Mouse (Mus musculus): ENCODE results near the gene Mtor. TPM values are rescaled to one million over a fixed set of nuclear protein-coding genes. Genes with fewer than 3 reads are reported as not detected.

The Mtor gene
- total RNA-seq, 2 experiments from 2014 or later = 26.3 to 30.6 TPM

DNA sequence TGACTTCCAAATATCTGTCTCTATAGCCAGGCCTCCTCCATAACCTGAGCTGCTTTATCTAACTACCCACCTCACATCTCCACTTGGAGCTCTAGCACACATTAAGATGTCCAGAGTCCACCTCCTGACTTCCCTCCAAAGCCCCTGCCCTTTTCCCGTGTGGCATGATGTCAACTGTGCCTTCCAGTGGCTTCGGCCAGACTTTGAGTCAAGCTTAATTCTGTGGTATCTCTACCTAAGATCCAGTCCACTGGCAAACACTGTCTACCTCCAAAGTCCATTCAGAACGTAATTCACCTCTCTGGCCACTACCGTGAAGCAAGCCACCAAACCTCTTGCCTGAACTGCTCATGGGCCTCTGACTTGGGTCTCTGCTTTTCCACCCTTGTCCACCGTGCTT is 6.5 kb upstream of the Mtor start:
- DNase-seq = no peak

DNA sequence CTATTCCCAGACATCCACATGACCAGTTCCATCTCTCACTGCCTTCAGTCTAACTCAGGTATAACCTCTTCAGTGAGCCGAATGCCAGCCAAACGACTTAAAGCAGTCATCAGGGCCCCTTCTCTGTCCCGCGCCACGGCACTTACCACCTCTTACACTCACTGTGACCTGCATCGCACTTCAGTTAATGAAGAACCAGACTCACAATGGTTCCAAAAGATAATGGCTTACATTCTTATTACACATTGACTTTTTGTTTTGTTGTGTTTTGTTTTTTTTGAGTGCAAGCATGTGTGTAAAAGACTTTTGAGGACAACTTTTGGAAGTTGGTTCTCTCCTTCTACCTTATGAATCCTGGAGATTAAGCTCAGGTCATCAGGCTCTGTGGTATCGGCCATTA is 5.8 kb upstream of the Mtor start:
- DNase-seq = no peak

DNA sequence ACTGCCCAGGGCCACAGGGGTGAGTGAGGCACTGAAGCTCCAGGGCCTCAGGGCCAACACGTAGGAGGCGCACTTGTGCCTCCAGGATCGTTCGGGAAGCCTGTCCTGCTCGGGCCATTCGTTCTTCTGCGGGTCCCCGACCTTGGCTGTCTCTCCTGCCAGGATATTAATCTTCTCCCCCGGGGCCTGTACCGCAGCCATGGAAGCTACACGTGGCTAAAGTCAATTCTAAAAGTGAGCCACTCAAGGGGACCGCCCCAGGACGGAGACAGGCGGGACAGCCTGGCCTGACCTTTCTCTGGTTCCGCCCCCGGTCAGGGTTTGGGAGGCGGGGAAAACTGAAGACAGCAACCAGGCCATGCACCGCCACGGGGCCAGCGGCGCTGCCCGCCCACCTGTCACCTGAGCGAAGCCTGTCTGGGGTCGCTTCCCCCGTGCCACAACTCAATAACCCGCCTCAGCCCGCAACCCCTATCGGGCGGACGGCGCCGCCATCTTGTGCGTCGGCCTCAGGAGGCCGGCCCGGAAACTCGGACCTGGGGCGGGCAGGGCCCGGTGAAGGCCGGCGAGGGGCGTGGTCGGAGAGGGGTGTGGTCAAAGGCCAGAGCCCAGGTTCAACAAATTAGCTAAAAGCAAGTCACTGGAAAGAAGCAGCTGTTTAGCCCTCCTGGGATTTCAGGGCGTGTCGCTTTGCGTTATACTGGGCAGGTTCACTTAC is 4.0 kb upstream of the Mtor start, which contains the start of gene Ubiad1:
Ubiad1 (minus strand) TSS at position 522 of the 718 bp plus-strand sequence.
- peak; percentile 89 for DNase-seq

DNA sequence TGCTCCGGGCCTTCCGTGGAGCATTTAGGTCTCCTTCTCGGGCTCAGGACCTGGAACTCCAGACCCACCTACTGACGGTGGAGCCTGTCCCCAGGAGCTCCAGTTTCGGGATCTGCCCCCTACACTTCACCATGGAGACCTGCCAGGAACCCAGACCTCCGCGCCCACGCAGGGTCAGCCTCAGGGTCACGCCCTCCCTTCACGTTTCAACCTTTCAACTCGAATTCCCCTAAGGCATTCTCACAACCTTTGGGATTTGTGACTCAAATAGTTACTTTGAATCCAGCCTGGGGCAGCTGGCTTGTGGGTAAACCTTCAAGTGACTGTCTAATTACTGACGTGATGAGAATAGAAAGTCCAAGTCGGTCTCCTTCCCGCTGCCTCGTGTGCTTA is 438 bp downstream of the Mtor start:
- DNase-seq = no peak

DNA sequence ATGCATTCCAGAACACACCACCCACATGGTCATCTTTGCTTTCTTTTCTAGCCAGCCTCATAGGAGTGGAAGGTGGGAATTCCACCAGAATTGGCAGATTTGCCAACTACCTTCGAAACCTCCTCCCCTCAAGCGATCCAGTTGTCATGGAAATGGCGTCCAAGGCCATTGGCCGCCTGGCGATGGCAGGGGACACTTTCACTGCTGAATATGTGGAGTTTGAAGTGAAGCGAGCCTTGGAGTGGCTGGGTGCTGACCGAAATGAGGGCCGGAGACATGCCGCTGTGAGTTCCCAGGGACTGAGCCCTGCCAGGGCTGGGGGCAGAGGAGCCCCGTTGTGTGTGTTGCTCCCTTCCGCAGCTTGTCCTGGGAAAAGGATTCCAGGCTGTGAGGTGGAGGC is 5.3 kb downstream of the Mtor start:
- DNase-seq = no peak

DNA sequence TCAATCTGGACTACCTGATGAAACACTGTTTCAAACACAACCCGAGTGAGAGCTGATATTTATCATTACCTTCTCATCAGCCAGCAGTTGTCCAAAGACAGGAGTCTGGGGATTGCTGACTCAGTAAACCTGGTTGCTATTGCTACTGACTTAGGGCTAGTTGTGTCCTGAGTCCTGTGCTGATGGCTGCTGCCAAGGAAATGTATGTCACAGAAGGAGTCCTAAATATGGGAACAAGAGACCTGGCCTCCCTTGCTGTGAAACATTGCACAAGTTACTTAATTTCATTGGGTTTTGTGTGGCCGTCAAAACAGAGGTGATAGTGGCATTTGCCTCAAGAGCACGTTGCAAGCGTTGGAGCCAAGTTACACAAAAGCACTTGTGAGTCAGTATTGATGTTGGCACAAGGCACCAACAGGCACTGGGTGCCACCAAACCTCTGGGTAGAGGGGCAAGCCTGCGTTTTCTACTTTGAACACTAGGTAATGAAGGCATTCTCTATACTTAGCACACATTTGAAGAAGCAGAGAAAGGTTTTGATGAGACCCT is 7.1 kb downstream of the Mtor start:
- DNase-seq = no peak

DNA sequence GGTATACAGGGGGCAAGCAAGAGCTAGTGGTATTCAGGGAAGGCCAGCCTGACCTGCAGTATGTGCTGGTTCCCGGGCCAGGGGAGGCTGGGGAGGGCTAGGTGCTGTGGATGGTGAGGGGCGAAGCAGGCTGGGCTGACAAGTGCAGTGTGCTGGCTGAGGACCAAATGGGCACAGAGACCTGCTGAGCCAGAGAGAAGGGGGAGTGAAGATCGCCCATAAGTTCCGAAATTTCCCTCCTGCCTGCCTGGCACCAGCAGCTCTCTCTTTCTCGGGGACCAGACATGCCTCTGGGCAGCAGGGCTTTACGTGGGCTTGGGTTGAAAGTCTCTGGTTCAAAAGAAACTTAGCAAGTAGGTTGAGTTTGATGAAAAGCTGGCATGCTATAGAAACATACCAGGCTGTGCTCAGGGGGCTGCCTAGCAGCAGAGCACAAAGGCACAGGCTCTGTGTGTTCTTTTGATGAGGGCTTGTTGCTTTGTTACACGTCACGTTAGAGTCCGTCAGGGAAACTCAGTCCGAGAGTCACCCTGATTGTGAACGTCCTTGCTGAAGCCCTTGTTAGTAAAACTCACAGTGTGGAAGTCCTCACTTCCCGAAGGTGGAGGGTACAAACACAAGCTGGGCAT is 12.4 kb downstream of the Mtor start:
- no peak for DNase-seq

DNA sequence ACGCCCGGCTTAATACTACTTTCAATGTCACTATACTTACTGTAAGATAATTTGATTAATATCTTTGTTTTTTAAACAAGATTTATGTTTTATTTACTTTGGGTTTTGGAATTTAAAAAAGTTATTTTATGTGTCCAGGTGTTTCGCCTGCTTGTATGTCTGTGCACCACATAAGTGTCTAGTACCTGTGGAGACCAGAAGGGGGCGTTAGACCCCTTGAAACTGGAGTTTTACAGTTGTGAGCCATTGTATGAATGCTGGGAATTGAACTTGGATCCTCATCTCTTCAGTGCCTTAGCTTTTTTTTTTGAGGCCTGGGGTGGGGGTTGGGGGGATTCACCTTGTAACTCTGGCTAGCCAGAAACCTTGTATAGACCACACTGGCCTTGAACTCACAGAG is 13.4 kb downstream of the Mtor start:
- DNase-seq = no peak

DNA sequence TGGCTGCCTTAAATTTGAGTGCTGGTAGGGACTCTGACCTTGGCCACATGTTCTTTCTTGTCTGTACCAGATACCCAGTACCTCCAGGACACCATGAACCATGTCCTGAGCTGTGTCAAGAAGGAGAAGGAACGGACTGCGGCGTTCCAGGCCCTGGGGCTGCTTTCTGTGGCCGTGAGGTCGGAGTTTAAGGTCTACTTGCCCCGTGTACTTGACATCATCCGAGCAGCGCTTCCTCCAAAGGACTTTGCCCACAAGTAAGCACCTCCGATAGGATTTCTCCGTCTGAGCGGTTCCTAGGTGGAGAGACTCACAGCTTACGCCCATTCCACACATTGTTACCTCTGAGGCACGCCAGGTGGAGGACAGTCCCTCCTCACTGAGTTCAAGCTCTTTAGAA is 14.3 kb downstream of the Mtor start:
- DNase-seq = no peak

DNA sequence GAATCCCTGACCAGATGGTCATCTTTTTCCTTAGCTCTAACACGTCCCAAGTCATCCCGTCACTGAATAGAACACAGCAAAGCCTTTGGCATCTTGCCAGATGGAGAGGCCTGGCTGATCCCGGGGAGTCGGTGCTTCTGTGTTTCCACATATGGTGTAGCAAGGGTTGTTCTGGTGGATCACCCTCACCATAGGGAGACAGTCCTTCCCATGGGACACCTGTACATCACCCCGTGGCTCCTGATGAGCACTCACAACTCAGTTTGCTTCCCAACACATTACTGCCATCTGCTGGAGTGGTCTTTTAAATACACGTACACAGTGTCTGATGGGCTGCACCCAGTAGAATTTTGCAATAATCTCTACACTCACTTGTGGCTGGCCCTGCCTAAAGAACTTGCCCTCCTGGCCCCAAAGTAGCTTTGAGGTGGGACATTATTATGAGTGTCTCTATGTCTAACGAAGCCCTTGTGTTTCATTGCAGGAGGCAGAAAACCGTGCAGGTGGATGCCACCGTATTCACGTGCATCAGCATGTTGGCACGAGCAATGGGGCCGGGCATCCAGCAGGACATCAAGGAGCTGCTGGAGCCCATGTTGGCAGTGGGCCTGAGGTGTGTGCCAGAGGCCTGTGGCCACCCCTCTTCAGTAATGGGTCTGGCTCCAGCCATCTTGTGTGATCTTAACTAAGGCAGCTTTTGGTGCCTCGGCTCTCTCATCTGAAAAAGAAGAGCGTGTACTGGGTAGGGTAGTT is 15.0 kb downstream of the Mtor start:
- no peak for DNase-seq

DNA sequence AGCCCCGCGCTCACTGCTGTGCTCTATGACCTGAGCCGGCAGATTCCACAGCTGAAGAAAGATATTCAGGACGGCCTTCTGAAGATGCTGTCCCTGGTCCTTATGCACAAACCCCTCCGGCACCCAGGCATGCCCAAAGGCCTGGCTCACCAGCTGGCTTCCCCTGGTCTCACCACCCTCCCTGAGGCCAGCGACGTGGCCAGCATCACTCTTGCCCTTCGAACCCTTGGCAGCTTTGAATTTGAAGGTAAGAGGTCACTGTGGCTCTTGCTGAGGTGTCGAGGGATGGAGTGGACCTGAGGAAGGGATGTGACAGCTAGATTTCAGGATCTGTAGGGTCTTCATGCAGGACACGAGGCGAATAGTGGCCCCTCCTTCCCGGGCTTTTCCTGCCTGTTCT is 15.9 kb downstream of the Mtor start:
- DNase-seq = no peak

DNA sequence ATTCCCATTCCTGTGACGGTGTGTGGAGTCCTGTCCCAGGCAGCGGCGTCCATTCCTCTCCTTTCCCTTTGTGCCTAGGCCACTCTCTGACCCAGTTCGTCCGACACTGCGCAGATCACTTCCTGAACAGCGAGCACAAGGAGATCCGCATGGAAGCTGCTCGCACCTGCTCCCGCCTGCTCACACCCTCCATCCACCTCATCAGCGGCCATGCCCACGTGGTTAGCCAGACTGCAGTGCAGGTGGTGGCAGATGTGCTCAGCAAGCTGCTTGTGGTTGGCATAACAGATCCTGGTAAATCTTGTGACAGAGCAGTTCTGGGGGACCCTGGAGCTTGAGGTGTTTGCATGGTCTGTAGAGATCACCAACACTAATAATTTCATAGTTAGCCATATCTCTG is 16.5 kb downstream of the Mtor start:
- no peak for DNase-seq

DNA sequence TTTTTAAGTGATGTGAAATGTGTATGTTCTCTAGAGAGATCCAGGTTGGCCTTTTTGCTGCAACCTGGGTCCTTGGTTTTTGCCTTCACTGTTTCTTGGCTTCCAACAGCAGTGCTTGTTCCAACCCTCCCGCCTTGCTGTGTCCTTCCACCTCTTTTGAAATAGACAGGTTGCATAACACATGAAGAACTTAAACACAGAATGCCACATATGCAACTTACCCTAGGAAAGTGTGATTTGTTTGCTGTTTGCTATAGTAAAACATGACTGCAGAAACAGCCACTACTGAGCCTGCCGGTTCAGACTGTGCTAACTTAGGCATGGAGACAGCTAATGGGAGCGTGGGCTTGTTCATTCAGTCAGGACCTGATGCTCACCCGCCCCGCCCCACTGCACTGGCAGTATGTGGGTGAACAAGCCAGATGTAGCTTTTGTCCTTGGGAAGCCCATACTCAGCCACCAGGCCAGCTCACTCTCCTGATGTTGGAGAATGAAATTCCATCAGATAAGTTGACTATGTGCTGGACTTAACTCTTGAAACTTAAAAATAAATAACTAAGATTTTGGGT is 18.2 kb downstream of the Mtor start:
- DNase-seq = no peak

DNA sequence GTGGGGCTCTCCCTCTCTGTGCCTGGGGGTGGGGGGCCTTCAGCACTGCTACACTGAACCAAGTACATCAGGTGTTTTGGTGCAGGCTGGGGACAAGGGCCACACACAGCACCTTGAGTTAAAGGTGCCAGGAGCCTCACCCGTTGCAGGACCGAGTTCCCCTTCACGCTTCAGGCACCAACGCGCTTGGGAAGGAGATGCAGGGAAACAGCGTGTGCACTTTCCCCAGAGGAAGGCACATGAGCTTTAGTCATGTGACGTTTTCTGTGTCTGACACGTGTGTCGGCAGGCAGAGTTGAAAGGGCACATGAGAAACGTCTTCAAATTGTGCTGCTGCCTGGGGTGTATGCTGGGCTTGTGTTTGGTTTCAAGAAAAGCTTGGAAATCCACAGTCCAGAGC is 20.0 kb downstream of the Mtor start:
- DNase-seq = no peak

DNA sequence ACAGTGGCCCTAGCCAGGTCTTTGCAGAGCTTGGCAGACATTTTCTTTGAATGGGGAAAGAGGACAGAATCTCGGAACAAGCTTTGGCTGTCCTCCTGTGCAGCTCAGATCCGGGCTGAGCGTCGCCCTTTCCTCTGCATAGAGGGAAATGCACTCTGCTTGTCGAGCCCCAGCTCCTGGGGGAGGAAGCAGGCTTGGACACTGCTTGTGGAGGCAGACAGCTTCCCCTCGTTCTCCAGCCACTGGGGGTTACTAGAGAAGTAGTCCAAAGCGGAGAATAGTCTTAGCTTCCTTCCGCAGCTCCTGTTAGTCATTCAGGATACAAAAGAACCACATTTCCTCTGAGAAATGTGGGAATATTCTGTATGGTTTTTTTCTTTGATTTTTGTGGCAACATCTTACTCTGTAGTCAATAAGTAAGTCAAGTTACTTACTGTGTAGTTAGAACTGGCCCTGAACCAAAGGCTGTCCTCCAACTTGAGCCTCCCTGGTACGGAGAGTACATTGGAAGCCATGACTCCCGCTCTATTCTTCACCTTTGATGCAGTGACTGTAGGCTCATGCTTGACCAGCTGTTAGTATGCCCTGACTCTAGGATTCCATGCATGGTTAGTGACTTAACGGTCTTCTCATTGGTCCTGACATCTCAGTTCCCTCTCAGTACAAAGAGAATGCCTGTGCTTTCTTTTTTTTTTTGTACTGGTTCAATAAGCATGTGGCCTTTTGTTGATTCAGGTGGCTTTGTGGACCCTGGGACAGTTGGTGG is 21.3 kb downstream of the Mtor start:
- no peak for DNase-seq

DNA sequence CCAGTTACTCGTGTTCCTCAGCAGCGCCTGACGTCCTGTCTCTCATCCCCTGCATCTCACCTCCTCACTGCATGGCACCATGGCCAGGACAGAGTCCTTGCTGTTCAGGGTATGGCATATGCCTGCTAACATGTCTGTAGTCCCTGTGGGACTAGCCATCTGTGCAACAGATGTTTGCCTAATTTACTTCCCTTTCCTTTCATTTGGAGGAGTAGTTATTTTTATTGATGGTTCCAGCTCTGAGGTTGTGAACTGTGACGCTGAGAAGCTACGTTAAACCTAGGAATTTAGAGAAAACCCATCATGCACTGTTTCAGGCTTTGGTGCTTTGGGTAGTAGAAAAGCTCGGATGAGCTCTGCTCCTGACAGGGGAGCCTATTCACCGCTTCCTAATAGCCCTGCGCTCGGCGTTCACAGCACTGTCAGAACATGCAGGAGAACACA is 23.0 kb downstream of the Mtor start:
- DNase-seq = no peak

DNA sequence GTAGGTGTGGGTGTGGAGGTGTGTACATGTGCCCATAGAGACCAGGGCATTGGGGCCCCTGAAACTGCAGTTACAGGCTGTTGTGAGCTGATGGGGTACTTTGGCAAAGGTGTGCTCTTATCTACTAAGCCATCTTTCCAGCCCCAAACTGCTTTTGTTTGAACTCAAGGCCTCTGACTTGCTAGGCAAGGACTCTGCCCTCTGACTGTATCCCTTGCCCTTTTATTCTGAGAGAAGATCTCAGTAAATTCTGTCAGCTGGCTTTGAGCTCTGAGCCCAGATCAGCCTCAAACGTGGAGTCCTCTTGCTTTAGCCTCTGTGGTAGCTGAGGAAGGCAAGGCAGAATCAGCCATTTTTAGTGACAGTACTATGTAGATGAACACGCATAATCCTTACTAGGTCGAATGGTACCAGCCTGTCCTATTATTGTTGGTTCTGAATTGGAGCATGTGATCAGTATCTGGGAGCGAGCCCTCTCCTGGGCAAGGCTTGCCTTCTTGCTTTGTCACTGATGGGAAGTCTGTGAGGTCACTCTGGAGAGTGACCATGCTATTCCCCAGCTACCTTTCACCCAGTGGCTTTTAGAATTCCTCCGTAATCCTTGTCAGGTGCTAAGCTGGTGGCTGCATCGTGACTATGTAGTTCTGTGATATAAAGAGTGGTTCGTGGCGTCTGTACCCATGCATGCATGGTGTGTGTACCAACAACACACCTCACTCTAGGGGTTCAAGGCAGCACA is 24.2 kb downstream of the Mtor start:
- DNase-seq = no peak

DNA sequence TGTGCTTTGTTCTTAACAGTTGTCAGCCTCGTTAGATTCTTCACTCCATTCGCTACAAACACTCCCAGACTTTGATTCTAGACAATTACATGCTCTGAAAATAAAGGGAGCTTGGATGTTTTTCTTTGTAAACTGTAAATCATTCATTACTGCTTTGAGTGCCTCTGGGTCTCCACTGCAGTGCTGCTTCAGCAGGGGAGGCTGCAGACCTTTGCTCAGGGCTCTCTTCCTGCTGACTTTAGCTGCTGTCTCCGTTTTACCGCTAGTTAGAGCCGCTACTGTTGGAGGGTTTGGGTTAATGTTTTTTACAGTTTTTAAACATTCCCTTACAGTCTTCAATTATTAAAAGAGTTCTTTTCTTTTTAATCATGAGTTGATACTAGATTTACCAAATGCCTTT is 25.1 kb downstream of the Mtor start:
- no peak for DNase-seq

DNA sequence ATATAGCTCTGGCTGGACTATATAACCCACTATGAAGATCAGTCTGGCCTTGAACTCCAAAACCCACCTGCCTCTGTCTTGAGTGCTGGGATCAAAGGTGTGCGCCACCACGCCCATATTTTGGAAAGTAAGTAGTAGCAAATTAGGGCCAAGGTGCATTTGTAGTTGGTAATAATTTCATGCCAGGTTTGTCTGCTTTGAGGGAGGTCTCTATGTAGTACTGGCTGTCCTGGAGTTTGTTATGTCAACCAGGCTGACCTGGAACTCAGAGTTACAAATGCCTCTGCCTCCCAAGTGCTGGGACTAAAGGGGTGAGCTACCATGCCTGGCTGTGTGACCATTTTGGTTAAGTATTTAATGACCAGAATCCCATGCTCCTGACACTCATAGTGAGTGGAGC is 31.8 kb downstream of the Mtor start:
- no peak for DNase-seq

DNA sequence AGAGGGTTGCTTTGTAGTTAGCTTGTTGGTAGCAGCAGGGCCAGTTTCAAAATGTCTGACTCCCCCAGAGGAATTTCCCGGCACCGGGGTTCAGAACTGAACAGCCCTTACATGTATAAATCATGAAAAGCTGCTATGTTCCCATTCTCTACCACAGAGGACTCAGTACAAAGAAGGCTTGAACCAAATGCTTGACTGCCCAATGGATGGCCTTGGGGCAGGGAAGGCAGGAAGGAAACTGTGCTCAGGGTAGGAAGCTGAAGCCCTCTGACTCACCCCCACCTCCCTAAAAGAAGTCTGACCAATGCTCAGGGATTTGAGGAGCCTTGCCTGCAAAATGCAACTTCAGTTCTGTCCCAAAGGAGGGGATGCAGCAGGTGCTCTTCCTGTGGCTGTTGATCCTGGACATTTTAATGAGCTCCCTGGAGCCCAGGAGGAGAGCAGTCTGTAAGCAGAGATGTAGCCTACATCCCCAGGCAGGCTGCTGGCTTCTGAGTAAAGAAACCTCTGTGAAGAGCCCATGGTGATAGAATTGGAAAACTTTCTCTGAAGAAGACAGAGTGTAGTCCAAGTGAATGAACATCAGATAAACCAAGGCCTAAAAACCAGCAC is 33.3 kb downstream of the Mtor start:
- DNase-seq = no peak

DNA sequence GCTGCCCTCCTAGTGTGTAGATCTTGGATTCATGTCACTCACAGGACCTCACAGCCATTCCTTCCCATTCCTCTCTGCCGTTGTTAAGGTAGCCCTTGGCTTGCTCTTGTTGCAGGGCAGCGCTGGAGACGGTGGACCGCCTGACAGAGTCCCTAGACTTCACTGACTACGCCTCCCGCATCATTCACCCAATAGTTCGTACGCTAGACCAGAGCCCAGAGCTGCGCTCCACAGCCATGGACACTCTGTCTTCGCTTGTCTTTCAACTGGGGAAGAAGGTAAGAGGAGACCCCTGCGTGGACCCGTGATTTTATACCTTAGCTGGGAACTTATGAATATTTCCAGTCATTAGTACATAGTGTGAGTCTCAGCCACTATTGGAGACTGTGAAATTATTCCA is 36.1 kb downstream of the Mtor start:
- DNase-seq = no peak
